Mouse (Mus musculus): ENCODE measurements around the gene Vopp1.
A peak's percentile ranks its signal among the peaks of the same experiment; 100 is the strongest.
"Not testable (repeated sequence)": the region's sequence is repeated elsewhere in the genome, so short reads cannot be mapped to it uniquely, and the experiment has no call there.

Vopp1 gene

GRCm38 (mm10) chr6:57824422-57825258 lies at the start of gene Vopp1:
Vopp1 (minus strand) TSS chr6:57825159.
- peak; percentile 61 for DNase-seq (ENCODE audit: low spot score)

GRCm38 (mm10) chr6:57859043-57860042 lies 34.4 kb upstream of the Vopp1 start:
- DNase-seq (ENCODE audit: low spot score): peak; percentile 2

GRCm38 (mm10) chr6:57851177-57851576 lies 26.2 kb upstream of the Vopp1 start:
- DNase-seq (ENCODE audit: low spot score): not testable (repeated sequence)

- DNase-seq (ENCODE audit: low spot score): no peak
Measured at GRCm38 (mm10) chr6:57850286-57850685, 25.3 kb upstream of the Vopp1 start, which contains the start of gene Vmn1r21. Vmn1r21 (minus strand) TSS chr6:57850343.

GRCm38 (mm10) chr6:57839693-57840408 lies 14.9 kb upstream of the Vopp1 start:
- no peak for DNase-seq (ENCODE audit: low spot score)

- no peak for DNase-seq (ENCODE audit: low spot score)
Measured at GRCm38 (mm10) chr6:57825259-57825715, 328 bp upstream of the Vopp1 start.

GRCm38 (mm10) chr6:57823461-57823860 lies 1.5 kb downstream of the Vopp1 start:
- no peak for DNase-seq (ENCODE audit: low spot score)

GRCm38 (mm10) chr6:57822648-57823410 lies 2.1 kb downstream of the Vopp1 start:
- DNase-seq (ENCODE audit: low spot score): no peak

- DNase-seq (ENCODE audit: low spot score): no peak
Measured at GRCm38 (mm10) chr6:57814436-57814940, 10.5 kb downstream of the Vopp1 start.

GRCm38 (mm10) chr6:57811748-57812730 lies 12.9 kb downstream of the Vopp1 start:
- no peak for DNase-seq (ENCODE audit: low spot score)

- DNase-seq (ENCODE audit: low spot score): no peak
Measured at GRCm38 (mm10) chr6:57805218-57806069, 19.5 kb downstream of the Vopp1 start.

GRCm38 (mm10) chr6:57803130-57803529 lies 21.8 kb downstream of the Vopp1 start:
- no peak for DNase-seq (ENCODE audit: low spot score)

GRCm38 (mm10) chr6:57798986-57799385 lies 26.0 kb downstream of the Vopp1 start:
- DNase-seq (ENCODE audit: low spot score): no peak

GRCm38 (mm10) chr6:57796853-57797423 lies 28.0 kb downstream of the Vopp1 start:
- no peak for DNase-seq (ENCODE audit: low spot score)

- no peak for DNase-seq (ENCODE audit: low spot score)
Measured at GRCm38 (mm10) chr6:57795835-57796234, 29.1 kb downstream of the Vopp1 start.

- not testable (repeated sequence) for DNase-seq (ENCODE audit: low spot score)
Measured at GRCm38 (mm10) chr6:57792821-57793220, 32.1 kb downstream of the Vopp1 start.

- no peak for DNase-seq (ENCODE audit: low spot score)
Measured at GRCm38 (mm10) chr6:57790542-57790941, 34.4 kb downstream of the Vopp1 start.

GRCm38 (mm10) chr6:57787376-57787775 lies 37.6 kb downstream of the Vopp1 start:
- DNase-seq (ENCODE audit: low spot score): no peak
